Mouse (Mus musculus) ES-Bruce4 (cell line): Measurements from ENCODE around the gene Syt1.

Experiments used
- CTCF ChIP-seq: IDR thresholded peaks from one replicate; pipeline ENCODE4 v1.8.1; 2011; ENCODE audit warnings: low read depth, low read length
- POLR2A ChIP-seq: IDR thresholded peaks from one replicate; pipeline ENCODE4 v1.8.1; 2011; ENCODE audit warnings: low read length; ENCODE audit not compliant: insufficient read depth

- no peak for TF ChIP-seq CTCF
- TF ChIP-seq POLR2A = no peak
Observed at GRCm38 (mm10) chr10:108457054-108457453, 553.7 kb downstream of the Syt1 start.
